Mouse (Mus musculus): ENCODE measurements around the gene Rexo4. TPM values are rescaled to one million over a fixed set of nuclear protein-coding genes. Genes with fewer than 3 reads are reported as not detected.

Gene Rexo4
- 23.3 TPM for polyA plus RNA-seq (2012; fragmentation: generic; extraction: Trizol)

- Histone ChIP-seq H3K4me3 (peak within 1 kb of the TSS; percentile 80), H3K4me2 (ENCODE audit: low read depth) (peak within 1 kb of the TSS; percentile 97), H3ac (ENCODE audit: control insufficient read depth, insufficient read length) (peak within 1 kb of the TSS; percentile 42), H3K36me3 (ENCODE audit: control insufficient read depth, insufficient read depth) (peaks cover 13% of the 10 kb centered on the region), H3K27me3 (ENCODE audit: control insufficient read depth, insufficient read depth, insufficient read length) (no peaks in the 10 kb centered on the region), H3K79me2 (ENCODE audit: control insufficient read depth, insufficient read depth) (peaks cover 21% of the 10 kb centered on the region)
- no peak for TF ChIP-seq TCF12 (IDR thresholded peaks at IDR 0.05; ENCODE audit: insufficient read depth, poor library complexity, severe bottlenecking)
- TF ChIP-seq TCF3 (IDR thresholded peaks at IDR 0.05; ENCODE audit: insufficient read length, low read depth), result no peak
- TF ChIP-seq POLR2A (IDR thresholded peaks at IDR 0.05; ENCODE audit: insufficient read length, low read depth), result peak; percentile 72
- TF ChIP-seq MYOD1 (IDR thresholded peaks at IDR 0.05; ENCODE audit: control insufficient read depth in 1 of 3, insufficient read length in 2 of 3, low read depth in 2 of 3), result no peak
- no peak for TF ChIP-seq E2F4 (IDR thresholded peaks at IDR 0.05; ENCODE audit: insufficient read depth)
- no peak for TF ChIP-seq MAX (IDR thresholded peaks at IDR 0.05; ENCODE audit: low read depth)
- TF ChIP-seq POLR2AphosphoS2 (IDR thresholded peaks at IDR 0.05; ENCODE audit: insufficient read length, low read depth), result peak; percentile 85
- TF ChIP-seq MYOG (IDR thresholded peaks at IDR 0.05; ENCODE audit: control insufficient read depth in 1 of 3, insufficient read depth in 1 of 3, insufficient read length in 2 of 3, low read depth in 2 of 3), result peak in 1 of 3 experiments; percentile 8
- no peak for TF ChIP-seq USF1 (IDR thresholded peaks at IDR 0.05; ENCODE audit: low read depth)
These were observed at the start of gene Rexo4 for GRCm38 (mm10) chr2:26963923-26964723. Rexo4 (minus strand) TSS chr2:26964386.

DNA sequence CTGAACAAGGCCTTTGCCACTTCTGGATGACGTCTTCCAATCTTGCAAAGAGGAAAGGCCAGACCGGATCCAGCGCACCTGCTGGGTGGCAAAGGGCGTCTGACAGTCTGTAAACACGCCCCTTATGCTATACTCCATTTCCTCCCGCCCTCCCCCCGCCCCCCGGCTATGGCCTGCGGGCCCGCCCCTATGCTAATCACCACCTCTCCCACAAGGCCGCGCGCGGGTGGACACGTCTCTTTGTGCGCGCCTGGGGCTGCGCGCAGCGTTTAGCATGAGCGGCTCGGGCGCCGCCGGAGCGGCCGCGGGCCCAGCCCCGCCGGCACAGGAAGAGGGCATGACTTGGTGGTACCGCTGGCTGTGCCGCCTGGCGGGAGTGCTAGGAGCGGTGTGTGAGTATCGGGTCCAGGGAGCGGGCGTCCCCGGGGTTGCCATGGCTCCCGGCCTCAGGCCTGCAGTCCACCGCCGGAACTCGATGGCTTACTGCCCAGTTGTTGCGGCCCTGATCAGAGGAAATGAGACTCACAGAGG is 45.6 kb upstream of the Rexo4 start, which contains the start of gene Cacfd1:
Gene Cacfd1 (plus strand): TSS at position 213 of the 531 bp plus-strand sequence.
- Histone ChIP-seq H3ac (ENCODE audit: control insufficient read depth, insufficient read length) (peak within 1 kb of the TSS; percentile 27), H3K79me2 (ENCODE audit: control insufficient read depth, insufficient read depth) (peaks cover 21% of the 10 kb centered on the region), H3K36me3 (ENCODE audit: control insufficient read depth, insufficient read depth) (no peaks in the 10 kb centered on the region), H3K4me2 (ENCODE audit: low read depth) (peak within 1 kb of the TSS; percentile 100), H3K27me3 (ENCODE audit: control insufficient read depth, insufficient read depth, insufficient read length) (peaks cover 19% of the 10 kb centered on the region), H3K4me3 (peak within 1 kb of the TSS; percentile 70)
- TF ChIP-seq MYOD1 (IDR thresholded peaks at IDR 0.05; ENCODE audit: control insufficient read depth in 1 of 3, insufficient read length in 2 of 3, low read depth in 2 of 3) (peak in 2 of 3 experiments; percentile 55 to 66), MYOG (IDR thresholded peaks at IDR 0.05; ENCODE audit: control insufficient read depth in 1 of 3, insufficient read depth in 1 of 3, insufficient read length in 2 of 3, low read depth in 2 of 3) (peak in 1 of 3 experiments; percentile 36), REST (IDR thresholded peaks at IDR 0.05; ENCODE audit: insufficient read depth, insufficient read length) (no peak), E2F4 (IDR thresholded peaks at IDR 0.05; ENCODE audit: insufficient read depth) (no peak), POLR2A (IDR thresholded peaks at IDR 0.05; ENCODE audit: insufficient read length, low read depth) (peak; percentile 84), POLR2AphosphoS2 (IDR thresholded peaks at IDR 0.05; ENCODE audit: insufficient read length, low read depth) (peak; percentile 66)

- no peak for TF ChIP-seq POLR2AphosphoS2 (IDR thresholded peaks at IDR 0.05; ENCODE audit: insufficient read length, low read depth)
- TF ChIP-seq TCF3 (IDR thresholded peaks at IDR 0.05; ENCODE audit: insufficient read length, low read depth), result no peak
- no peak for TF ChIP-seq SRF (IDR thresholded peaks at IDR 0.05; ENCODE audit: control insufficient read depth, insufficient read length, low read depth)
- no peak for TF ChIP-seq CEBPB (IDR thresholded peaks at IDR 0.05; ENCODE audit: insufficient read depth, poor library complexity, severe bottlenecking)
- no peak for TF ChIP-seq E2F4 (IDR thresholded peaks at IDR 0.05; ENCODE audit: insufficient read depth)
- TF ChIP-seq TCF12 (IDR thresholded peaks at IDR 0.05; ENCODE audit: insufficient read depth, poor library complexity, severe bottlenecking), result no peak
- no peak for TF ChIP-seq REST (IDR thresholded peaks at IDR 0.05; ENCODE audit: insufficient read depth, insufficient read length)
- no peak for TF ChIP-seq MYOG (IDR thresholded peaks at IDR 0.05; ENCODE audit: control insufficient read depth in 1 of 3, insufficient read depth in 1 of 3, insufficient read length in 2 of 3, low read depth in 2 of 3)
- no peak for TF ChIP-seq POLR2A (IDR thresholded peaks at IDR 0.05; ENCODE audit: insufficient read length, low read depth)
- no peak for TF ChIP-seq MYOD1 (IDR thresholded peaks at IDR 0.05; ENCODE audit: control insufficient read depth in 1 of 3, insufficient read length in 2 of 3, low read depth in 2 of 3)
- no peak for TF ChIP-seq USF1 (IDR thresholded peaks at IDR 0.05; ENCODE audit: low read depth)
- TF ChIP-seq MAX (IDR thresholded peaks at IDR 0.05; ENCODE audit: low read depth), result no peak
- Histone ChIP-seq H3ac (ENCODE audit: control insufficient read depth, insufficient read length) (no peak overlapping the region), H3K4me2 (ENCODE audit: low read depth) (no peak overlapping the region)
These were observed 43.5 kb upstream of the Rexo4 start for GRCm38 (mm10) chr2:27007701-27008100.

DNA sequence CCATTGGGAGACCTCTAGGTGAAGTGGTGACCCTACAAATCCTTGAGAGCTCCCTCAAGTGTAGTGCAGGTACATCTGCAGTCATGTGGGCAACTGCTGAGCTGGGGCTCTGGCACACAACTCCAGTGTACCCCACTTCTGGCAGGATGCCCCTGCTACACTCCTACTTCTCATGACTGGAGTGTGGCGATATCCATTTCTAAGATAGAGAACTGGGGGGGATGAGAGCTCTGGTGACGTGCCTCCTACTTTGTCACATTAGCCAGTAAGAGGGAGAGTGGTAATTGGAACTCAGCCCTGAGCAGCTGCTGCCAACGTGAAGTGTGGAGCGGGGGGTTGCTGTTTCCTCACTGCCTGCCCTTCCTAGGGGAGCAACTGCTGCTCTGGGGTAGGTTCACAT is 42.1 kb upstream of the Rexo4 start:
- no peak overlapping the region for H3K4me3 ChIP-seq
- H3K27me3 ChIP-seq (ENCODE audit: control insufficient read depth, insufficient read depth, insufficient read length), result peaks cover 27% of the 10 kb centered on the region
- no peak for TF ChIP-seq E2F4 (IDR thresholded peaks at IDR 0.05; ENCODE audit: insufficient read depth)
- peak in 1 of 3 experiments; percentile 2 for TF ChIP-seq MYOD1 (IDR thresholded peaks at IDR 0.05; ENCODE audit: control insufficient read depth in 1 of 3, insufficient read length in 2 of 3, low read depth in 2 of 3)
- TF ChIP-seq MYOG (IDR thresholded peaks at IDR 0.05; ENCODE audit: control insufficient read depth in 1 of 3, insufficient read depth in 1 of 3, insufficient read length in 2 of 3, low read depth in 2 of 3), result peak in 1 of 3 experiments; percentile 14
- peaks cover 13% of the 10 kb centered on the region for H3K79me2 ChIP-seq (ENCODE audit: control insufficient read depth, insufficient read depth)
- no peaks in the 10 kb centered on the region for H3K36me3 ChIP-seq (ENCODE audit: control insufficient read depth, insufficient read depth)
- no peak overlapping the region for H3ac ChIP-seq (ENCODE audit: control insufficient read depth, insufficient read length)
- no peak overlapping the region for H3K4me2 ChIP-seq (ENCODE audit: low read depth)

More at GRCm38 (mm10) chr2:27007701-27008100, 43.5 kb upstream of the Rexo4 start:
- Histone ChIP-seq H3K36me3 (ENCODE audit: control insufficient read depth, insufficient read depth) (no peaks in the 10 kb centered on the region), H3K27me3 (ENCODE audit: control insufficient read depth, insufficient read depth, insufficient read length) (peaks cover 27% of the 10 kb centered on the region), H3K4me3 (no peak overlapping the region), H3K79me2 (ENCODE audit: control insufficient read depth, insufficient read depth) (peaks cover 21% of the 10 kb centered on the region)

Measured in myocyte (in vitro differentiated cells).